Mouse (Mus musculus): ENCODE results near the gene Trappc2l. TPM values are rescaled to one million over a fixed set of nuclear protein-coding genes. Genes with fewer than 3 reads are reported as not detected.

Gene Trappc2l
- polyA plus RNA-seq, 1 experiment from 2014 or later: 43.7 TPM

DNA sequence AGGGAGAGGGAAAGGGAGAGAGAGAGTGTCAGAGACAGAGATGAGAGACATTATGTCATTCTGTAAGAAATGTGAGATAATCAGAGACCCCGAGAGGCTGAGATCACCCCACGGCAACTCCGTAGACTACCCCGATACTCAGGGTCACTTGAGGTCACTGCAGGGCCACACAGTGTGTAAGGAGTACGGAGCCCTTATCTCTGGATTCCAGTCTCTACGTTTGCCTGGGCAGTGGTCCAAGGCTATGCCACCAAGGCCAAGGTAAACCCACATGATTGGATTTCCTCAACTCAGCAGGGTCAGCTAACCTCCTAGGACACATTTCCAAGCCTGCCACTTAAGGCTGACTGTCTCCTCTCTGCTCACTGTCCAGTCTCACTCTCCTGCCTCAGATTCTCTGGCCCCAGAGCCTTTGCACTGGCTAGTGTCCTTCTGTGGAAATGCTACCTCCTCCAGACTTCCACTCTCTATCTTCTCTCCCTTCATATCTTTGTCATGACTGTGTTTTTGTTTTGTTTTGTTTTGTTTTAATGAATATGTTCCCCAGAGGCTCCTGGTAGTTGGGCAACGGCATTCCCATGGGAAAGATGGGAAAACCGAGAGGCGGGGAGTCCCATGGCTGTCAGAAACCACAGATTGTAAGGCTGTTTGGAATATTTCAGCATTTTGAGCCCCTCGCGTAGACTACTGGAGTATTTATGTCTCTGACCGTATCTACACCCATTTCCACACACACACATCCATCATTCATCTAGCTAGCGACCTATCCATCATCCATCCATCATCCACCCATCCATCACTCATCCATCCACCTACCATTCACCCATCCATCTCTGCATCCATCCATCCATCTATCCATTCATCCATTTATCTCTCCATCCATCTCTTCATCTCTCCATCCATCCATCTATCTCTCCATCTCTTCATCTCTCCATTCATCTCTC is 44.9 kb downstream of the Trappc2l start:
- Histone ChIP-seq H3K4me1 (ENCODE audit: control insufficient read depth, insufficient read depth, low read length) (peaks cover 3% of the 10 kb centered on the region; the same call in 1 of the 2 replicates), H3K9ac (ENCODE audit: low read length) (no peak overlapping the region), H3K9me3 (ENCODE audit: control insufficient read depth, low read length) (no peaks in the 10 kb centered on the region), H3K4me2 (no peak overlapping the region), H3K27ac (ENCODE audit: low read depth, low read length) (no peak overlapping the region), H3K36me3 (ENCODE audit: control insufficient read depth, insufficient read depth, low read length) (no peaks in the 10 kb centered on the region), H3K27me3 (ENCODE audit: control insufficient read depth, insufficient read depth, low read length) (no peaks in the 10 kb centered on the region), H3K4me3 (ENCODE audit: low read depth, low read length) (no peak overlapping the region)
- DNase-seq (ENCODE audit: low spot score, missing footprints) (no peak), ATAC-seq (ENCODE audit: low FRiP score) (no peak)
- WGBS: 91% methylated on average over 13 of the region's 13 CpGs

DNA sequence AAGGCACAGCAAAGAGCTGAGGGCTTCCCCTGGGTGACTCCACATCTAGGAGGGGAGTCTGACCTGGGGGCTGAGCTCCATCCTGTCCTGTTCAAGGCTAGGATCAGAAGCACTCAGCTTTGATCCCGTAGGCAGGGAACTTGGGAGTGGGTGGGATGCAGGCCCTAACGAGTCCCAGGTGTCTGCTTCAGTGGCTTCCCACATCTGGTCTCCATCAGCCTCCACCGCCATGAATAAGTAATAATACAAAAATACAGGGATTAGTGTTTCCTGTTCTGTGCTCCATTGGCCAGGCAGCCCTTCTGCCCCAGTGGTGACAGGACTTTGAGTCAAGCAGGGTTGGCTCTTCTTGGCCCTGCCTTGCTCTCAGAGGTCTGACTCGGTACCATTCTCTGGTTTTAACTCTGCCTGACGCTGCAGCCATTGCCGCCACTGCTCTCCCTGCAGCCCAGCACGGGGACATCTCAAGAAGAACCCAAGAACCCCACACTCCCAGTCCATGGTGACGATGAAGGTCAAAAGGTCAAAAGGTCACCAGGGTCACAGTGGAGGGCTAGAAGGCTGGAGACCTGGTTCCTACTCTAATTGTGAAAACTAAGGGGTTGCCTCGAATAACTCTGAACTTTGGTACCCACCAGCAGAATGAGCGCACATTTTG is 46.8 kb downstream of the Trappc2l start:
- 78% methylated on average over 10 of the region's 10 CpGs for WGBS
- no peak overlapping the region for H3K9ac ChIP-seq (ENCODE audit: low read length)
- no peak overlapping the region for H3K4me2 ChIP-seq
- H3K9me3 ChIP-seq (ENCODE audit: control insufficient read depth, low read length): no peaks in the 10 kb centered on the region
- DNase-seq (ENCODE audit: low spot score, missing footprints): no peak
- 0 out of 2 replicates have a peak, but pooled peaks cover 3% of the 10 kb centered on the region for H3K4me1 ChIP-seq (ENCODE audit: control insufficient read depth, insufficient read depth, low read length)
- no peaks in the 10 kb centered on the region for H3K36me3 ChIP-seq (ENCODE audit: control insufficient read depth, insufficient read depth, low read length)
- H3K4me3 ChIP-seq (ENCODE audit: low read depth, low read length): no peak overlapping the region
- H3K27me3 ChIP-seq (ENCODE audit: control insufficient read depth, insufficient read depth, low read length): no peaks in the 10 kb centered on the region
- no peak overlapping the region for H3K27ac ChIP-seq (ENCODE audit: low read depth, low read length)
- no peak for ATAC-seq (ENCODE audit: low FRiP score)

DNA sequence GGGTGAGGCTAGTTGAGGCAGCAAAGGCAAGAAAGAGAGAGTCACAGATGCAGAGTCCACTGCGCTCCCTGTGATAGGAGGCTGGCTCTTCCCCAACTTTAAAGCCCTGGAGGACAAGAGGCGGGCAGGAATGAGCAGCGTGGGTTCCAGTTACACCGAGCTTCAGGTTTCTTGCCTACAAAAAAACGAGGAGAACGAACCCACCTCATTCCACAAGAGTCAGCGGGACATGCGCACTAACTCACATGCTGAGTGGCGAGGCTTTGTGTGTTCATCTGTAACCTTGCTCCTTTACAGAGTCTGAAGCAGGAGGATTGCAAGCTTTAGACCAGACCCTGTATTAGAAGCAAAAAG is 47.3 kb downstream of the Trappc2l start:
- H3K4me3 ChIP-seq (ENCODE audit: low read depth, low read length): no peak overlapping the region
- H3K27me3 ChIP-seq (ENCODE audit: control insufficient read depth, insufficient read depth, low read length): no peaks in the 10 kb centered on the region
- 81% methylated on average over 9 of the region's 9 CpGs for WGBS
- no peak overlapping the region for H3K9ac ChIP-seq (ENCODE audit: low read length)
- H3K27ac ChIP-seq (ENCODE audit: low read depth, low read length): no peak overlapping the region
- no peaks in the 10 kb centered on the region for H3K9me3 ChIP-seq (ENCODE audit: control insufficient read depth, low read length)
- 0 out of 2 replicates have a peak, but pooled peaks cover 3% of the 10 kb centered on the region for H3K4me1 ChIP-seq (ENCODE audit: control insufficient read depth, insufficient read depth, low read length)
- no peak overlapping the region for H3K4me2 ChIP-seq
- DNase-seq (ENCODE audit: low spot score, missing footprints) (no peak), ATAC-seq (ENCODE audit: low FRiP score) (no peak)
- H3K36me3 ChIP-seq (ENCODE audit: control insufficient read depth, insufficient read depth, low read length): no peaks in the 10 kb centered on the region

DNA sequence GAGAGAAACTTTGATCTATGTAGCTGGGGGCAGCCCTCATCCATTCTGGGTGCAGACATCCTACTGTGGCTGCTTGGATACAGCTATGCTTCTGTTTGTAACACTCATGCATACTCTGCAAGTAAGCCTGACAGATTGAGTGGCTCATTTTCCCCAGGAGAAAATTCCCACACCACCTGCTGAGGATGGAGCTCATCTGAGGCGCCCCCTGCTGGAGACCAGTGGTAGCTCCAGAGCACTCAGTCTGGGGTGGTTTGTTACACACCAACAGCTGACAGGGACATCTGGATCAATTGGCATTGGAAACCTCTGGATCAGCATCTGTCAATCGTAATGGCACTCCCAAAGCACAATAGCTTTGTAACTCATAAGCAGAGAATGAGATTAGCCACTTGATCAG is 48.6 kb downstream of the Trappc2l start:
- H3K9me3 ChIP-seq (ENCODE audit: control insufficient read depth, low read length): no peaks in the 10 kb centered on the region

DNA sequence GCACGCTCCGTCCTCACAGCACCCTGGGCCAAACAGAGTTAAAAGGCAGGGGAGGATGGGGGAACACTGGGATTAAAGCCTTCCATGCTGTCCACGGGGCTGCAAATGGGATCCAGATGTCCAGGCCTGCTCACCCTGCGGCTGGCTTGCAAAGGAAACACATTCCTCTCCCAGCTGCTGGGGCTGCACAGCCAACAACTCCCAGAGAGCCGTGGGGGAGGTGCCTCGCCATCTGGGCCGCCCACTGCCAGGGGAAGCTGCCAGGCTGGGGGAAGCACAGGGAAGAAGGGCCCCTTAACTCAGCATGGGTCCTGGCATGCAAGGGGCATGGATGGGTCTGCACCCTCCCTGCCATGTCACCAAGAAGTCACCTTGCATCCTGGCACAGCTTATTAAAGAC is 49.7 kb downstream of the Trappc2l start:
- Histone ChIP-seq H3K27me3 (ENCODE audit: control insufficient read depth, insufficient read depth, low read length) (no peaks in the 10 kb centered on the region), H3K27ac (ENCODE audit: low read depth, low read length) (no peak overlapping the region), H3K4me3 (ENCODE audit: low read depth, low read length) (no peak overlapping the region), H3K36me3 (ENCODE audit: control insufficient read depth, insufficient read depth, low read length) (no peaks in the 10 kb centered on the region), H3K9me3 (ENCODE audit: control insufficient read depth, low read length) (no peaks in the 10 kb centered on the region), H3K4me2 (no peak overlapping the region), H3K4me1 (ENCODE audit: control insufficient read depth, insufficient read depth, low read length) (0 out of 2 replicates have a peak, but pooled peaks cover 3% of the 10 kb centered on the region), H3K9ac (ENCODE audit: low read length) (no peak overlapping the region)
- ATAC-seq (ENCODE audit: low FRiP score): no peak
- no peak for DNase-seq (ENCODE audit: low spot score, missing footprints)
- 52% methylated on average over 7 of the region's 7 CpGs for WGBS

More for the DNA sequence above, 48.6 kb downstream of the Trappc2l start:
- Histone ChIP-seq H3K36me3 (ENCODE audit: control insufficient read depth, insufficient read depth, low read length) (no peaks in the 10 kb centered on the region), H3K4me2 (no peak overlapping the region), H3K27me3 (ENCODE audit: control insufficient read depth, insufficient read depth, low read length) (no peaks in the 10 kb centered on the region), H3K4me1 (ENCODE audit: control insufficient read depth, insufficient read depth, low read length) (0 out of 2 replicates have a peak, but pooled peaks cover 3% of the 10 kb centered on the region), H3K9ac (ENCODE audit: low read length) (no peak overlapping the region), H3K4me3 (ENCODE audit: low read depth, low read length) (no peak overlapping the region), H3K27ac (ENCODE audit: low read depth, low read length) (no peak overlapping the region)
- 66% methylated on average over 2 of the region's 2 CpGs for WGBS
- ATAC-seq (ENCODE audit: low FRiP score) (no peak), DNase-seq (ENCODE audit: low spot score, missing footprints) (no peak)

DNA sequence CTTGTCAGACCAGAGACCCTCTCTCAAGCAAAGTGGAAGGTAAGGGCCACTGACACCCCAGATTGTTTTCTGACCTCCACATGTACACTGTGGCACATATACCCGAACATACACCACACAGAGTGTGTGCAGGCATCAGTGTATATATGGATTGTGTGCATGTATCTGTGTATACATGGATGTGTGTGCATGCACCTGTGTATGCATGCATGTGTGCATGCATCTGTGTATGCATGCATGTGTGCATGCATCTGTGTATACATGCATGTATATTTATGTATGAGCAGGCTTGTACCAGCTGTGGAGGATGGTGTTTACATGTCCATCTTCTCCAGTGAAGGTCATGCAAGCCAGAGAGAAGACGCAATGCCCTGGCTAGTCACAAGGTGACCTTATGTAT is 50.5 kb downstream of the Trappc2l start:
- Histone ChIP-seq H3K4me1 (ENCODE audit: control insufficient read depth, insufficient read depth, low read length) (0 out of 2 replicates have a peak, but pooled peaks cover 4% of the 10 kb centered on the region), H3K9ac (ENCODE audit: low read length) (no peak overlapping the region), H3K4me3 (ENCODE audit: low read depth, low read length) (no peak overlapping the region), H3K27me3 (ENCODE audit: control insufficient read depth, insufficient read depth, low read length) (no peaks in the 10 kb centered on the region), H3K36me3 (ENCODE audit: control insufficient read depth, insufficient read depth, low read length) (no peaks in the 10 kb centered on the region), H3K4me2 (no peak overlapping the region), H3K27ac (ENCODE audit: low read depth, low read length) (no peak overlapping the region), H3K9me3 (ENCODE audit: control insufficient read depth, low read length) (no peaks in the 10 kb centered on the region)
- ATAC-seq (ENCODE audit: low FRiP score): no peak
- WGBS: 83% methylated on average over 2 of the region's 2 CpGs
- DNase-seq (ENCODE audit: low spot score, missing footprints): no peak

DNA sequence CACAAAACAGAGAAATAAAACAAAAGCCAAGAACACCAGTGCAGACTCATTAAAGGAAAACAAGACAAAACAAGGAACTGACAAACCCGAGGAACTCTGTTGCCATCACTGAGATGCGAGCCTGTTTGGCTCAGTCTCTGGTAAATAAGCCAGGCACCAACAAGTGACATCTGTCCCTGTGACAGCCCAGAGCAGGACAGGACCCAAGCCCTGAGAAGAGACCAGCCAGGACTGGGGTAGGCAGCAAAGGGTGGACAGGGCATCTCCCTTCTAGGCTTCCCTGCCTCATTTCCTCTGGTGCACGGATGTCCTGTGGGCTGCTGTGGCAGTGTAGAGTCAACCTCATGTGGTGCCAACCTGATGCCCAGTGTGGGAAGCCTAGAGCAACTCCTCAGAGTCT is 51.7 kb downstream of the Trappc2l start:
- H3K4me2 ChIP-seq: no peak overlapping the region
- 90% methylated on average over 3 of the region's 3 CpGs for WGBS
- ATAC-seq (ENCODE audit: low FRiP score) (no peak), DNase-seq (ENCODE audit: low spot score, missing footprints) (no peak)
- no peaks in the 10 kb centered on the region; the same call in 1 of the 2 replicates for H3K27me3 ChIP-seq (ENCODE audit: control insufficient read depth, insufficient read depth, low read length)
- H3K4me3 ChIP-seq (ENCODE audit: low read depth, low read length): no peak overlapping the region
- no peak overlapping the region for H3K27ac ChIP-seq (ENCODE audit: low read depth, low read length)
- 0 out of 2 replicates have a peak, but pooled peaks cover 4% of the 10 kb centered on the region for H3K4me1 ChIP-seq (ENCODE audit: control insufficient read depth, insufficient read depth, low read length)
- no peak overlapping the region for H3K9ac ChIP-seq (ENCODE audit: low read length)
- H3K36me3 ChIP-seq (ENCODE audit: control insufficient read depth, insufficient read depth, low read length): no peaks in the 10 kb centered on the region
- no peaks in the 10 kb centered on the region for H3K9me3 ChIP-seq (ENCODE audit: control insufficient read depth, low read length)

DNA sequence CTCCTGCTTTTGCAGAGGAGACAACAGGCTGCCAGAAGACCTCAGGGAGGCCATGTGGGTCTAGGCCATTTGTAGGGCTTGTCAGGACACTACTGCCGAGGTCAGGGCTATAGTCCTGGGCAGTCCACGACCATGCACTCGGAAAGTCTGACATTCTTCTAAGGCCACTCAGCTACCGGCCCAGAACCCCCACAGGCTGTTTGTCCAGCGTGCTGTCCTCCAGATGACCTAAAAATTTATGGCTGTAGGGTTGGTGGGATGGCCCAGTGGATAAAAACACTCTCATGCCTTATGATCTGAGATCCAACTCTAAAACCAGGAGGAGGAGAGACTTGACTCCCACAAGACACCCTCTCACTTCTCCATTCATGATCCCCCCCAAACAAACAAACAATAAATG is 52.2 kb downstream of the Trappc2l start:
- WGBS: 76% methylated on average over 5 of the region's 5 CpGs
- Histone ChIP-seq H3K4me1 (ENCODE audit: control insufficient read depth, insufficient read depth, low read length) (0 out of 2 replicates have a peak, but pooled peaks cover 2% of the 10 kb centered on the region), H3K4me3 (ENCODE audit: low read depth, low read length) (no peak overlapping the region), H3K27me3 (ENCODE audit: control insufficient read depth, insufficient read depth, low read length) (no peaks in the 10 kb centered on the region; the same call in 1 of the 2 replicates), H3K4me2 (no peak overlapping the region), H3K36me3 (ENCODE audit: control insufficient read depth, insufficient read depth, low read length) (no peaks in the 10 kb centered on the region), H3K9ac (ENCODE audit: low read length) (no peak overlapping the region), H3K27ac (ENCODE audit: low read depth, low read length) (no peak overlapping the region), H3K9me3 (ENCODE audit: control insufficient read depth, low read length) (no peaks in the 10 kb centered on the region)
- no peak for DNase-seq (ENCODE audit: low spot score, missing footprints)
- ATAC-seq (ENCODE audit: low FRiP score): no peak

DNA sequence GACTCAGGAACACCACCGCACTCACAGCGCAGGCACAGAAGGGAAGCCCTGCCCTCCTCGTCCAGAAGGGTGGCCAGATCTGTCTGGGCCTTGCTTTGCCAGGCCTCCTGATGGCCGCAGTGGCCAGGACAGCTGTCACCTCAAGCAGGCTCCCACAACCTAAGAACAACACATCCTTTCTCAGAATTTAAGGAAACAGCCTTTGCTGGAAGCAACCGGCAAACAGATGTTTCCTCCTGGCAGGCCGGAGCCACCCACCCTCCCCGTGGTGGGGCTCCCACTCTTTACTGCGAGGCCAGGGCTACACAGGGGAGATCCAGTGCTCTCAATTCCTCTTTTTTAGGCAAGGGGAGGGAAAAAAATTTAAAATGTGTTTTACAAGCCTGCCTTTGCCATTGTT is 53.8 kb downstream of the Trappc2l start:
- H3K9me3 ChIP-seq (ENCODE audit: control insufficient read depth, low read length): no peaks in the 10 kb centered on the region
- no peak overlapping the region for H3K27ac ChIP-seq (ENCODE audit: low read depth, low read length)
- H3K4me3 ChIP-seq (ENCODE audit: low read depth, low read length): no peak overlapping the region
- ATAC-seq (ENCODE audit: low FRiP score): no peak
- no peak overlapping the region for H3K9ac ChIP-seq (ENCODE audit: low read length)
- no peak for DNase-seq (ENCODE audit: low spot score, missing footprints)
- H3K4me1 ChIP-seq (ENCODE audit: control insufficient read depth, insufficient read depth, low read length): peaks cover 5% of the 10 kb centered on the region; the same call in 1 of the 2 replicates
- no peak overlapping the region for H3K4me2 ChIP-seq
- peaks cover 3% of the 10 kb centered on the region for H3K27me3 ChIP-seq (ENCODE audit: control insufficient read depth, insufficient read depth, low read length)
- 77% methylated on average over 8 of the region's 8 CpGs for WGBS
- no peaks in the 10 kb centered on the region for H3K36me3 ChIP-seq (ENCODE audit: control insufficient read depth, insufficient read depth, low read length)

Data from midbrain, embryonic 11.5 days (tissue).